Mouse (Mus musculus) MEL (cell line): Measurements from ENCODE around the gene Lrrc29. TPM values are rescaled to one million over a fixed set of nuclear protein-coding genes. Genes with fewer than 3 reads are reported as not detected.

Experiments used
- DNase-seq: peaks from one replicate; pipeline ENCODE4 v3.0.0; 2011; ENCODE audit warnings: low read depth, low spot score
- H3K27ac ChIP-seq: 2 replicates; pipeline ENCODE4 v1.5.1; 2012; ENCODE audit warnings: low read depth, mild to moderate bottlenecking, control low read depth, low read length, moderate library complexity; ENCODE audit not compliant: control insufficient read depth
- H3K27me3 ChIP-seq, 2 experiments: fragments of 150-350 bp in 1 of 2; sonication (generic) in 1 of 2; 2 replicates each; pipeline ENCODE4 v1.6.1; 2012; ENCODE audit warnings: low read length in 2 of 2, mild to moderate bottlenecking in 2 of 2, improper control_type of control experiment in 1 of 2, moderate library complexity in 1 of 2; ENCODE audit not compliant: insufficient read depth in 2 of 2, control insufficient read depth in 1 of 2
- H3K36me3 ChIP-seq, 2 experiments: 2 replicates each; pipeline ENCODE4 v1.6.1; 2012 to 2014; ENCODE audit warnings: low read length in 2 of 2, improper control_type of control experiment in 1 of 2, inconsistent platforms in 1 of 2, mild to moderate bottlenecking in 1 of 2; ENCODE audit not compliant: insufficient read depth in 2 of 2, control insufficient read depth in 1 of 2
- H3K4me1 ChIP-seq, 2 experiments: fragments of 150-350 bp in 1 of 2; sonication (generic) in 1 of 2; 2 replicates each; pipeline ENCODE4 v1.6.1; 2012; ENCODE audit warnings: low read length in 2 of 2, improper control_type of control experiment in 1 of 2, mild to moderate bottlenecking in 1 of 2; ENCODE audit not compliant: insufficient read depth in 2 of 2, control insufficient read depth in 1 of 2
- H3K4me3 ChIP-seq, 2 experiments: fragments of 150-350 bp in 1 of 2; sonication (generic) in 1 of 2; 2 replicates each; pipeline ENCODE4 v1.5.1; 2012; ENCODE audit warnings: low read depth in 2 of 2, low read length in 2 of 2, mild to moderate bottlenecking in 2 of 2, moderate library complexity in 2 of 2, control low read depth in 1 of 2, improper control_type of control experiment in 1 of 2; ENCODE audit not compliant: control insufficient read depth in 1 of 2, insufficient read depth in 1 of 2
- H3K79me2 ChIP-seq: 2 replicates; pipeline ENCODE4 v1.6.1; 2012; ENCODE audit warnings: mild to moderate bottlenecking, low read length, moderate library complexity; ENCODE audit not compliant: control insufficient read depth, poor library complexity, insufficient read depth
- H3K9ac ChIP-seq: 2 replicates; pipeline ENCODE4 v1.6.1; 2012; ENCODE audit warnings: low read depth, mild to moderate bottlenecking, control low read depth, low read length, moderate library complexity; ENCODE audit not compliant: control insufficient read depth, poor library complexity, severe bottlenecking
- H3K9me3 ChIP-seq: fragments of 150-350 bp; sonication (generic); replicated peaks from 2 replicates; pipeline ENCODE4 v1.6.1; 2012; ENCODE audit warnings: mild to moderate bottlenecking, low read length, improper control_type of control experiment, moderate library complexity; ENCODE audit not compliant: insufficient read depth
- BHLHE40 ChIP-seq: IDR thresholded peaks from 2 replicates; pipeline ENCODE4 v1.6.1; 2012; ENCODE audit warnings: low read depth, mild to moderate bottlenecking, inconsistent platforms, low read length, improper control_type of control experiment, borderline replicate concordance
- CHD1 ChIP-seq: IDR thresholded peaks from 2 replicates; pipeline ENCODE4 v1.6.1; 2012; ENCODE audit warnings: low read depth, mild to moderate bottlenecking, inconsistent platforms, low read length, improper control_type of control experiment
- CHD2 ChIP-seq: IDR thresholded peaks from 2 replicates; pipeline ENCODE4 v1.6.1; 2011; ENCODE audit warnings: low read length, improper control_type of control experiment
- CTCF ChIP-seq, 3 experiments: IDR thresholded peaks in 2 of 3; conservative IDR thresholded peaks in 1 of 3; 2 replicates each; pipeline ENCODE4 v1.5.1; 2011 to 2012; ENCODE audit warnings: low read length in 3 of 3, low read depth in 2 of 3, mild to moderate bottlenecking in 2 of 3, improper control_type of control experiment in 1 of 3, inconsistent platforms in 1 of 3, mixed read lengths in 1 of 3, moderate library complexity in 1 of 3; ENCODE audit not compliant: control insufficient read depth in 1 of 3, insufficient read depth in 1 of 3, poor library complexity in 1 of 3, severe bottlenecking in 1 of 3
- ELF1 ChIP-seq: IDR thresholded peaks from 2 replicates; pipeline ENCODE4 v1.6.1; 2014; ENCODE audit warnings: low read depth, mild to moderate bottlenecking, inconsistent platforms, low read length, improper control_type of control experiment, moderate library complexity
- EP300 ChIP-seq, 2 experiments: IDR thresholded peaks; 2 replicates each; pipeline ENCODE4 v1.6.1; 2011; ENCODE audit warnings: improper control_type of control experiment in 2 of 2, low read length in 2 of 2, low read depth in 1 of 2, mild to moderate bottlenecking in 1 of 2
- ETS1 ChIP-seq: IDR thresholded peaks from 2 replicates; pipeline ENCODE4 v1.6.1; 2012; ENCODE audit warnings: low read depth, mild to moderate bottlenecking, inconsistent platforms, low read length, improper control_type of control experiment, moderate library complexity
- JUND ChIP-seq: IDR thresholded peaks from 2 replicates; pipeline ENCODE4 v1.6.1; 2011; ENCODE audit warnings: low read depth, mild to moderate bottlenecking, improper control_type of control experiment, low read length
- MXI1 ChIP-seq: IDR thresholded peaks from 2 replicates; pipeline ENCODE4 v1.6.1; 2011; ENCODE audit warnings: mild to moderate bottlenecking, low read depth, low read length, improper control_type of control experiment
- MYC ChIP-seq: IDR thresholded peaks from 2 replicates; pipeline ENCODE4 v1.6.1; 2011; ENCODE audit warnings: low read depth, mild to moderate bottlenecking, low read length, improper control_type of control experiment, moderate library complexity
- NELFE ChIP-seq: IDR thresholded peaks from 2 replicates; pipeline ENCODE4 v1.6.1; 2011; ENCODE audit warnings: low read depth, low read length, improper control_type of control experiment
- RAD21 ChIP-seq: IDR thresholded peaks from 2 replicates; pipeline ENCODE4 v1.6.1; 2011; ENCODE audit warnings: mild to moderate bottlenecking, low read depth, low read length, improper control_type of control experiment
- RCOR1 ChIP-seq: IDR thresholded peaks from 2 replicates; pipeline ENCODE4 v1.6.1; 2012; ENCODE audit warnings: low read depth, mild to moderate bottlenecking, inconsistent platforms, low read length, improper control_type of control experiment
- USF1 ChIP-seq: IDR thresholded peaks from 2 replicates; pipeline ENCODE4 v1.6.1; 2014; ENCODE audit warnings: low read depth, mild to moderate bottlenecking, inconsistent platforms, low read length, improper control_type of control experiment, moderate library complexity
- polyA plus RNA-seq, 2 experiments: library from polyadenylated mRNA; stranded (reverse) in 1 of 2; unstranded in 1 of 2; fragments of >175 nt in 1 of 2; fragments of >200 nt in 1 of 2; gene quantifications; 2 replicates each; pipeline versions ENCODE4 v1.2.1 to v1.2.4; 2012; ENCODE audit warnings: low replicate concordance in 2 of 2, low read depth in 1 of 2; ENCODE audit not compliant: insufficient read length in 2 of 2, insufficient read depth in 1 of 2, missing spikeins in 1 of 2
- total RNA-seq: library from RNA; depleted of rRNA; stranded (reverse); fragments of 300-350 nt; gene quantifications from 2 replicates; pipeline ENCODE4 v1.2.3, GENCODE M21; 2012

Lrrc29 gene
- total and polyA plus RNA-seq, 3 experiments = 2.6 to 6.1 TPM; not detected in 1

- H3K9me3 ChIP-seq = no peaks in the 10 kb centered on the region
- H3K4me3 ChIP-seq = no peak overlapping the region
- H3K27me3 ChIP-seq = peaks cover 5 to 11% of the 10 kb centered on the region in 2 experiments; a peak in 3 of 4 replicates
- no peak overlapping the region for H3K27ac ChIP-seq
- TF ChIP-seq RAD21 (no peak), USF1 (no peak), JUND (no peak), CTCF (IDR thresholded peaks at IDR 0.05 in 2 of 3, conservative IDR thresholded peaks at IDR 0.05 in 1 of 3; ENCODE audit: control insufficient read depth in 1 of 3, insufficient read depth in 1 of 3, low read depth in 2 of 3, low read length in 3 of 3, poor library complexity in 1 of 3, severe bottlenecking in 1 of 3) (no peak), NELFE (no peak), BHLHE40 (no peak), RCOR1 (no peak), EP300 (IDR thresholded peaks at IDR 0.05; ENCODE audit: low read depth in 1 of 2, low read length in 2 of 2) (no peak), MXI1 (no peak), CHD1 (no peak)
- no peak overlapping the region for H3K9ac ChIP-seq
- no peaks in the 10 kb centered on the region for H3K79me2 ChIP-seq
- H3K36me3 ChIP-seq = no peaks in the 10 kb centered on the region
- no peak for DNase-seq
- H3K4me1 ChIP-seq = no peaks in the 10 kb centered on the region
Observed at GRCm38 (mm10) chr8:105353583-105354135, 27.6 kb upstream of the Lrrc29 start.

- no peak for DNase-seq
- H3K79me2 ChIP-seq = peaks cover 4% of the 10 kb centered on the region; the same call in 1 of the 2 replicates
- TF ChIP-seq CHD2 = no peak
- no peak for TF ChIP-seq ETS1
- TF ChIP-seq RAD21 = no peak
- TF ChIP-seq MYC = no peak
- TF ChIP-seq JUND = no peak
- TF ChIP-seq ELF1 = no peak
- H3K27me3 ChIP-seq = peaks cover 5 to 11% of the 10 kb centered on the region in 2 experiments; a peak in 3 of 4 replicates
- peaks cover 0 to 6% of the 10 kb centered on the region in 2 experiments; a peak in 2 of 4 replicates for H3K36me3 ChIP-seq
- no peaks in the 10 kb centered on the region for H3K9me3 ChIP-seq
- H3K27ac ChIP-seq = no peak overlapping the region
- H3K9ac ChIP-seq = no peak overlapping the region
- H3K4me3 ChIP-seq = no peak overlapping the region
- H3K4me1 ChIP-seq = peaks cover 2 to 16% of the 10 kb centered on the region in 2 experiments; a peak in 3 of 4 replicates
Observed at GRCm38 (mm10) chr8:105350186-105350585, 24.1 kb upstream of the Lrrc29 start.
